Mouse (Mus musculus) hindbrain, embryonic 11.5 days (tissue): ENCODE data around the gene Uqcr11. TPM values are rescaled to one million over a fixed set of nuclear protein-coding genes. Genes with fewer than 3 reads are reported as not detected.

Experiments used
- ATAC-seq: fragments of 200-750 bp; cut with Nextera tagmentation; 2 replicates; pipeline ENCODE4 v1.8.0; 2017; ENCODE audit warnings: mild to moderate bottlenecking, moderate TSS enrichment, moderate library complexity; ENCODE audit not compliant: low FRiP score
- DNase-seq: peaks from one replicate; pipeline ENCODE4 v3.0.0-alpha.2; 2015; ENCODE audit warnings: low spot score
- H3K27ac ChIP-seq: fragments of 300-500 bp; sonication (generic); 2 replicates; pipeline ENCODE4 v1.5.1; 2014; ENCODE audit warnings: mild to moderate bottlenecking, low read depth, low read length
- H3K27me3 ChIP-seq: fragments of 300-500 bp; sonication (generic); 2 replicates; pipeline ENCODE4 v1.6.1; 2014; ENCODE audit warnings: mild to moderate bottlenecking, low read length, moderate library complexity, mixed read lengths; ENCODE audit not compliant: control insufficient read depth, insufficient read depth
- H3K36me3 ChIP-seq: fragments of 300-500 bp; sonication (generic); 2 replicates; pipeline ENCODE4 v1.6.1; 2014; ENCODE audit warnings: mild to moderate bottlenecking, low read length, moderate library complexity, mixed read lengths; ENCODE audit not compliant: control insufficient read depth, insufficient read depth
- H3K4me1 ChIP-seq: fragments of 300-500 bp; sonication (generic); replicated peaks from 2 replicates; pipeline ENCODE4 v1.6.1; 2014; ENCODE audit warnings: low read length, mixed read lengths; ENCODE audit not compliant: control insufficient read depth, insufficient read depth
- H3K4me2 ChIP-seq: fragments of 300-500 bp; sonication (generic); replicated peaks from 2 replicates; pipeline ENCODE4 v1.6.1; 2014; ENCODE audit warnings: mild to moderate bottlenecking, low read depth, low read length
- H3K4me3 ChIP-seq: fragments of 300-500 bp; sonication (generic); 2 replicates; pipeline ENCODE4 v1.5.1; 2014; ENCODE audit warnings: low read depth, low read length
- H3K9ac ChIP-seq: fragments of 300-500 bp; sonication (generic); 2 replicates; pipeline ENCODE4 v1.6.1; 2014; ENCODE audit warnings: low read depth, low read length
- H3K9me3 ChIP-seq: fragments of 300-500 bp; sonication (generic); 2 replicates; pipeline ENCODE4 v1.6.1; 2016; ENCODE audit warnings: low read length; ENCODE audit not compliant: control insufficient read depth
- WGBS: fragments of 180-500 bp; shearing (Covaris S2); extraction: QIAGEN DNeasy Blood & Tissue Kit; methylation state at CpG from one replicate; pipeline ENCODE4 v1.1.7; 2014; 5-methylcytosine and 5-hydroxymethylcytosine counted together
- polyA plus RNA-seq: library from polyadenylated mRNA; unstranded; fragments of >200 nt; fragmentation: Nextera tagmentation; extraction: Ambion mirVana; gene quantifications from 2 replicates; pipeline ENCODE4 v1.2.1, GENCODE M21; 2014

Gene Uqcr11
- polyA plus RNA-seq, result 466 and 480 TPM in 2 replicates

- ATAC-seq (peak; percentile 75), DNase-seq (peak; percentile 94)
- Histone ChIP-seq H3K9ac (peak within 1 kb of the TSS; percentile 92), H3K4me2 (peak within 1 kb of the TSS; percentile 95), H3K4me1 (peaks cover 6% of the 10 kb centered on the region), H3K4me3 (peak within 1 kb of the TSS; percentile 85), H3K27ac (peak within 1 kb of the TSS; percentile 54), H3K9me3 (no peaks in the 10 kb centered on the region), H3K36me3 (peaks cover 20% of the 10 kb centered on the region), H3K27me3 (no peaks in the 10 kb centered on the region)
- WGBS, result 1% methylated on average over 27 of the region's 27 CpGs
Measured at GRCm38 (mm10) chr10:80406684-80407501, at the start of gene Uqcr11. TSS of gene Uqcr11 (minus strand) at chr10:80406830.

- Histone ChIP-seq H3K9ac (no peak overlapping the region), H3K9me3 (no peaks in the 10 kb centered on the region), H3K4me3 (no peak overlapping the region), H3K4me2 (no peak overlapping the region), H3K36me3 (no peaks in the 10 kb centered on the region), H3K4me1 (no peaks in the 10 kb centered on the region), H3K27ac (no peak overlapping the region), H3K27me3 (no peaks in the 10 kb centered on the region; the same call in 1 of the 2 replicates)
- ATAC-seq, result no peak
- WGBS, result 90% methylated on average over 5 of the region's 5 CpGs
- no peak for DNase-seq
Measured at GRCm38 (mm10) chr10:80455697-80456096, 49.1 kb upstream of the Uqcr11 start.

- 90% methylated on average over 5 of the region's 5 CpGs for WGBS
Measured at GRCm38 (mm10) chr10:80454781-80455180, 48.2 kb upstream of the Uqcr11 start.

GRCm38 (mm10) chr10:80453601-80454000 lies 47.0 kb upstream of the Uqcr11 start:
- H3K9me3 ChIP-seq, result no peaks in the 10 kb centered on the region
- no peak for ATAC-seq
- no peak for DNase-seq
- H3K36me3 ChIP-seq, result no peaks in the 10 kb centered on the region
- no peaks in the 10 kb centered on the region; the same call in 1 of the 2 replicates for H3K27me3 ChIP-seq
- WGBS, result 63% methylated on average over 10 of the region's 10 CpGs
- H3K9ac ChIP-seq, result no peak overlapping the region
- no peak overlapping the region for H3K4me3 ChIP-seq
- H3K4me2 ChIP-seq, result no peak overlapping the region
- H3K4me1 ChIP-seq, result no peaks in the 10 kb centered on the region
- H3K27ac ChIP-seq, result 0 out of 2 replicates have a peak overlapping the region, but pooled peaks have one; percentile 10

More at GRCm38 (mm10) chr10:80454781-80455180, 48.2 kb upstream of the Uqcr11 start:
- no peak overlapping the region for H3K27ac ChIP-seq
- H3K27me3 ChIP-seq, result no peaks in the 10 kb centered on the region; the same call in 1 of the 2 replicates
- no peak overlapping the region for H3K4me2 ChIP-seq
- ATAC-seq (no peak), DNase-seq (no peak)
- H3K9ac ChIP-seq, result no peak overlapping the region
- no peaks in the 10 kb centered on the region for H3K9me3 ChIP-seq
- no peak overlapping the region for H3K4me3 ChIP-seq
- H3K4me1 ChIP-seq, result no peaks in the 10 kb centered on the region
- no peaks in the 10 kb centered on the region for H3K36me3 ChIP-seq

GRCm38 (mm10) chr10:80450599-80450998 lies 44.0 kb upstream of the Uqcr11 start:
- Histone ChIP-seq H3K27ac (no peak overlapping the region), H3K4me3 (no peak overlapping the region), H3K36me3 (no peaks in the 10 kb centered on the region), H3K4me1 (peaks cover 4% of the 10 kb centered on the region; the same call in 1 of the 2 replicates), H3K4me2 (no peak overlapping the region), H3K9me3 (no peaks in the 10 kb centered on the region), H3K9ac (no peak overlapping the region), H3K27me3 (no peaks in the 10 kb centered on the region)
- DNase-seq (no peak), ATAC-seq (no peak)
- WGBS, result 8% methylated on average over 6 of the region's 6 CpGs

GRCm38 (mm10) chr10:80445898-80446601 lies 39.4 kb upstream of the Uqcr11 start:
- Histone ChIP-seq H3K9ac (no peak overlapping the region), H3K27me3 (peaks cover 4% of the 10 kb centered on the region; the same call in 1 of the 2 replicates), H3K36me3 (no peaks in the 10 kb centered on the region), H3K9me3 (no peaks in the 10 kb centered on the region), H3K27ac (peak overlapping the region; percentile 42; the same call in 1 of the 2 replicates), H3K4me3 (no peak overlapping the region), H3K4me2 (no peak overlapping the region), H3K4me1 (peaks cover 4% of the 10 kb centered on the region; the same call in 1 of the 2 replicates)
- peak; percentile 95 for DNase-seq
- peak; percentile 51 for ATAC-seq
- WGBS, result 8% methylated on average over 26 of the region's 26 CpGs

GRCm38 (mm10) chr10:80445052-80445451 lies 38.4 kb upstream of the Uqcr11 start:
- ATAC-seq (no peak), DNase-seq (no peak)
- H3K9me3 ChIP-seq, result no peaks in the 10 kb centered on the region
- WGBS, result 40% methylated on average over 1 of the region's 1 CpGs
- no peak overlapping the region for H3K4me3 ChIP-seq
- no peak overlapping the region for H3K9ac ChIP-seq
- H3K4me2 ChIP-seq, result no peak overlapping the region
- peaks cover 4% of the 10 kb centered on the region; the same call in 1 of the 2 replicates for H3K4me1 ChIP-seq
- H3K27me3 ChIP-seq, result peaks cover 4% of the 10 kb centered on the region; the same call in 1 of the 2 replicates
- H3K36me3 ChIP-seq, result no peaks in the 10 kb centered on the region
- no peak overlapping the region for H3K27ac ChIP-seq

- Histone ChIP-seq H3K27me3 (peaks cover 4% of the 10 kb centered on the region; the same call in 1 of the 2 replicates), H3K9ac (no peak overlapping the region)
- WGBS, result 42% methylated on average over 5 of the region's 5 CpGs
Measured at GRCm38 (mm10) chr10:80444339-80445045, 37.9 kb upstream of the Uqcr11 start.

More at GRCm38 (mm10) chr10:80444339-80445045, 37.9 kb upstream of the Uqcr11 start:
- Histone ChIP-seq H3K36me3 (no peaks in the 10 kb centered on the region), H3K4me2 (no peak overlapping the region), H3K4me1 (peaks cover 4% of the 10 kb centered on the region; the same call in 1 of the 2 replicates), H3K27ac (no peak overlapping the region), H3K9me3 (no peaks in the 10 kb centered on the region), H3K4me3 (no peak overlapping the region)
- ATAC-seq, result no peak
- DNase-seq, result no peak
